Mouse (Mus musculus) ES-Bruce4 (cell line): ENCODE measurements around the gene Apba3. TPM values are rescaled to one million over a fixed set of nuclear protein-coding genes. Genes with fewer than 3 reads are reported as not detected.

ENCODE experiments used
- H3K27ac ChIP-seq: 2 replicates; pipeline ENCODE4 v1.5.1; 2012; ENCODE audit warnings: low read length, inconsistent platforms; ENCODE audit not compliant: insufficient read depth
- H3K27me3 ChIP-seq: 2 replicates; pipeline ENCODE4 v1.6.1; 2012; ENCODE audit warnings: mild to moderate bottlenecking, low read length, inconsistent platforms; ENCODE audit not compliant: control insufficient read depth, poor library complexity, insufficient read depth, severe bottlenecking
- H3K36me3 ChIP-seq: 2 replicates; pipeline ENCODE4 v1.6.1; 2012; ENCODE audit warnings: inconsistent platforms, mild to moderate bottlenecking, low read length, moderate library complexity; ENCODE audit not compliant: control insufficient read depth, poor library complexity, insufficient read depth, severe bottlenecking
- H3K4me1 ChIP-seq: one replicate; pipeline ENCODE4 v1.8.1; 2011; ENCODE audit warnings: low read length; ENCODE audit not compliant: control insufficient read depth, insufficient read depth
- H3K4me3 ChIP-seq: 2 replicates; pipeline ENCODE4 v1.5.1; 2011; ENCODE audit warnings: low read depth, mild to moderate bottlenecking, low read length
- H3K9ac ChIP-seq: 2 replicates; pipeline ENCODE4 v1.6.1; 2012; ENCODE audit warnings: low read depth, mild to moderate bottlenecking, inconsistent platforms; ENCODE audit not compliant: poor library complexity, severe bottlenecking
- H3K9me3 ChIP-seq: replicated peaks from 2 replicates; pipeline ENCODE4 v1.6.1; 2012; ENCODE audit warnings: mild to moderate bottlenecking, low read length, inconsistent platforms; ENCODE audit not compliant: control insufficient read depth, poor library complexity, insufficient read depth, severe bottlenecking
- CTCF ChIP-seq: IDR thresholded peaks from one replicate; pipeline ENCODE4 v1.8.1; 2011; ENCODE audit warnings: low read depth, low read length
- EP300 ChIP-seq: IDR thresholded peaks from 2 replicates; pipeline ENCODE4 v1.6.1; 2011; ENCODE audit warnings: low read depth, low read length; ENCODE audit not compliant: insufficient read depth
- POLR2A ChIP-seq: IDR thresholded peaks from one replicate; pipeline ENCODE4 v1.8.1; 2011; ENCODE audit warnings: low read length; ENCODE audit not compliant: insufficient read depth
- polyA plus RNA-seq: library from polyadenylated mRNA; stranded (reverse); fragments of >200 nt; gene quantifications from 2 replicates; pipeline ENCODE4 v1.2.4, GENCODE M21; 2011; ENCODE audit warnings: low read depth; ENCODE audit not compliant: missing spikeins, insufficient read depth, insufficient read length

Apba3 gene
- polyA plus RNA-seq, 1 experiment = 25.8 TPM

GRCm38 (mm10) chr10:81236471-81237268 lies 30.1 kb upstream of the Apba3 start:
- Histone ChIP-seq H3K4me3 (no peak overlapping the region), H3K27me3 (no peaks in the 10 kb centered on the region), H3K9ac (no peak overlapping the region), H3K27ac (no peak overlapping the region), H3K36me3 (no peaks in the 10 kb centered on the region), H3K9me3 (no peaks in the 10 kb centered on the region), H3K4me1 (no peaks in the 10 kb centered on the region)
- TF ChIP-seq CTCF (no peak), EP300 (no peak), POLR2A (no peak)

- H3K9ac ChIP-seq = no peak overlapping the region
- H3K27me3 ChIP-seq = no peaks in the 10 kb centered on the region
- no peak overlapping the region for H3K4me3 ChIP-seq
- no peaks in the 10 kb centered on the region for H3K4me1 ChIP-seq
- no peaks in the 10 kb centered on the region for H3K36me3 ChIP-seq
- no peaks in the 10 kb centered on the region for H3K9me3 ChIP-seq
- no peak overlapping the region for H3K27ac ChIP-seq
- no peak for TF ChIP-seq POLR2A
- no peak for TF ChIP-seq EP300
- TF ChIP-seq CTCF = no peak
Observed at GRCm38 (mm10) chr10:81238618-81239017, 28.1 kb upstream of the Apba3 start.

GRCm38 (mm10) chr10:81240876-81241275 lies 25.9 kb upstream of the Apba3 start:
- H3K4me3 ChIP-seq = no peak overlapping the region
- no peaks in the 10 kb centered on the region for H3K9me3 ChIP-seq
- no peaks in the 10 kb centered on the region for H3K27me3 ChIP-seq
- no peak overlapping the region for H3K27ac ChIP-seq
- H3K9ac ChIP-seq = no peak overlapping the region
- no peaks in the 10 kb centered on the region for H3K36me3 ChIP-seq
- TF ChIP-seq EP300 (no peak), POLR2A (no peak), CTCF (no peak)
- peaks cover 1% of the 10 kb centered on the region for H3K4me1 ChIP-seq

- no peaks in the 10 kb centered on the region for H3K27me3 ChIP-seq
- H3K27ac ChIP-seq = no peak overlapping the region
- H3K4me1 ChIP-seq = peaks cover 1% of the 10 kb centered on the region
- no peaks in the 10 kb centered on the region for H3K36me3 ChIP-seq
- H3K9me3 ChIP-seq = no peaks in the 10 kb centered on the region
- no peak overlapping the region for H3K9ac ChIP-seq
- TF ChIP-seq CTCF (no peak), POLR2A (no peak), EP300 (no peak)
- H3K4me3 ChIP-seq = peak overlapping the region; percentile 13
Observed at GRCm38 (mm10) chr10:81242021-81242420, 24.7 kb upstream of the Apba3 start.

GRCm38 (mm10) chr10:81244146-81244545 lies 22.6 kb upstream of the Apba3 start:
- H3K4me1 ChIP-seq = peaks cover 1% of the 10 kb centered on the region
- no peaks in the 10 kb centered on the region for H3K36me3 ChIP-seq
- H3K4me3 ChIP-seq = no peak overlapping the region
- H3K27ac ChIP-seq = no peak overlapping the region
- no peaks in the 10 kb centered on the region for H3K27me3 ChIP-seq
- no peak overlapping the region for H3K9ac ChIP-seq
- TF ChIP-seq EP300 (no peak), POLR2A (no peak), CTCF (no peak)
- no peaks in the 10 kb centered on the region for H3K9me3 ChIP-seq

GRCm38 (mm10) chr10:81244595-81244994 lies 22.2 kb upstream of the Apba3 start:
- no peaks in the 10 kb centered on the region for H3K27me3 ChIP-seq
- H3K36me3 ChIP-seq = no peaks in the 10 kb centered on the region
- H3K4me3 ChIP-seq = no peak overlapping the region
- peaks cover 1% of the 10 kb centered on the region for H3K4me1 ChIP-seq
- no peak overlapping the region for H3K9ac ChIP-seq
- no peaks in the 10 kb centered on the region for H3K9me3 ChIP-seq
- TF ChIP-seq EP300 (no peak), POLR2A (no peak), CTCF (no peak)
- no peak overlapping the region for H3K27ac ChIP-seq
